Mouse (Mus musculus): ENCODE measurements at regions not wholly inside any gene's neighbourhood (a gene's known extent, or its start where the extent isn't known, plus 50 kb on each side); places are given as distances from the start of the nearest gene placed in this dataset.

- no peaks in the 10 kb centered on the region; the same call in 1 of the 2 replicates for H3K4me1 ChIP-seq (ENCODE audit: control insufficient read depth, insufficient read depth, insufficient read length)
- no peaks in the 10 kb centered on the region for H3K27me3 ChIP-seq (ENCODE audit: control insufficient read depth, insufficient read depth, low read length)
- 37% methylated on average over 10 of the region's 10 CpGs for WGBS
These were observed 72.8 kb upstream of the Srd5a3 start for GRCm38 (mm10) chr5:76067231-76067630.

DNA sequence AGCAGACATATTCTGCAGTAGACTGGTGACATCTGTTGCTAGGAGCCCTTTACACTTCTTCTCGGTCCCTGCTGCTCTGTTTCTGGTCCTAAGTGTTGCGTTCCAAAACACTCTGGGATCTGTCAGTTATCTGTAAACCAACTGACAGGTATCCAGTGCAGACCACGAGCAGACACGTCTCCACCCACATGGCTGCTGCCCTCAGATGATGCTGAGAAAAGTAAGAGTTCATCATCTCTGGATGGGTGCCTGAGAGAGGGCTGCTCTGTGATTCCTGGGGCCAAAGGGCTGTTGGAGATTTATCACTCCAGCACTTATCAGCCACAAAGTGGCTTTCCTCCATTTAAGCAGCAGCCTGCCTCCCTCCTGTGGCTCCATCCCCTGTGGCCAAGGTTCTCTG, 74.3 kb upstream of the Srd5a3 start:
- Histone ChIP-seq H3K4me1 (ENCODE audit: control insufficient read depth, insufficient read depth, insufficient read length) (no peaks in the 10 kb centered on the region; the same call in 1 of the 2 replicates), H3K36me3 (ENCODE audit: control insufficient read depth, insufficient read depth, low read length) (no peaks in the 10 kb centered on the region), H3K27ac (ENCODE audit: insufficient read depth, low read length) (no peak overlapping the region), H3K4me3 (ENCODE audit: extremely low read depth, insufficient read depth, insufficient read length) (no peak overlapping the region), H3K27me3 (ENCODE audit: control insufficient read depth, insufficient read depth, low read length) (no peaks in the 10 kb centered on the region)
- no peak for TF ChIP-seq POLR2A (IDR thresholded peaks at IDR 0.05; ENCODE audit: low read depth, low read length)
- TF ChIP-seq CTCF (IDR thresholded peaks at IDR 0.05; ENCODE audit: extremely low read depth, insufficient read depth, insufficient read length, insufficient replicate concordance), result no peak
- 76% methylated on average over 4 of the region's 4 CpGs for WGBS
- no peak for DNase-seq (ENCODE audit: low read depth in 1 of 2, low spot score in 2 of 2)

More at GRCm38 (mm10) chr5:76067231-76067630, 72.8 kb upstream of the Srd5a3 start:
- Histone ChIP-seq H3K36me3 (ENCODE audit: control insufficient read depth, insufficient read depth, low read length) (no peaks in the 10 kb centered on the region), H3K4me3 (ENCODE audit: extremely low read depth, insufficient read depth, insufficient read length) (no peak overlapping the region), H3K27ac (ENCODE audit: insufficient read depth, low read length) (no peak overlapping the region)
- TF ChIP-seq CTCF (IDR thresholded peaks at IDR 0.05; ENCODE audit: extremely low read depth, insufficient read depth, insufficient read length, insufficient replicate concordance) (no peak), POLR2A (IDR thresholded peaks at IDR 0.05; ENCODE audit: low read depth, low read length) (no peak)
- DNase-seq (ENCODE audit: low read depth in 1 of 2, low spot score in 2 of 2), result no peak

GRCm38 (mm10) chr5:76065227-76065626, 74.8 kb upstream of the Srd5a3 start:
- no peaks in the 10 kb centered on the region for H3K36me3 ChIP-seq (ENCODE audit: control insufficient read depth, insufficient read depth, low read length)
- H3K27me3 ChIP-seq (ENCODE audit: control insufficient read depth, insufficient read depth, low read length), result no peaks in the 10 kb centered on the region
- WGBS, result 87% methylated on average over 6 of the region's 6 CpGs
- no peak for DNase-seq (ENCODE audit: low read depth in 1 of 2, low spot score in 2 of 2)
- H3K4me1 ChIP-seq (ENCODE audit: control insufficient read depth, insufficient read depth, insufficient read length), result no peaks in the 10 kb centered on the region; the same call in 1 of the 2 replicates
- TF ChIP-seq CTCF (IDR thresholded peaks at IDR 0.05; ENCODE audit: extremely low read depth, insufficient read depth, insufficient read length, insufficient replicate concordance), result no peak
- TF ChIP-seq POLR2A (IDR thresholded peaks at IDR 0.05; ENCODE audit: low read depth, low read length), result no peak
- no peak overlapping the region for H3K4me3 ChIP-seq (ENCODE audit: extremely low read depth, insufficient read depth, insufficient read length)
- no peak overlapping the region for H3K27ac ChIP-seq (ENCODE audit: insufficient read depth, low read length)

- WGBS, result 88% methylated on average over 5 of the region's 5 CpGs
- H3K27ac ChIP-seq (ENCODE audit: insufficient read depth, low read length), result no peak overlapping the region
- DNase-seq (ENCODE audit: low read depth in 1 of 2, low spot score in 2 of 2), result no peak
These were observed 75.4 kb upstream of the Srd5a3 start for GRCm38 (mm10) chr5:76064686-76065085.

DNA sequence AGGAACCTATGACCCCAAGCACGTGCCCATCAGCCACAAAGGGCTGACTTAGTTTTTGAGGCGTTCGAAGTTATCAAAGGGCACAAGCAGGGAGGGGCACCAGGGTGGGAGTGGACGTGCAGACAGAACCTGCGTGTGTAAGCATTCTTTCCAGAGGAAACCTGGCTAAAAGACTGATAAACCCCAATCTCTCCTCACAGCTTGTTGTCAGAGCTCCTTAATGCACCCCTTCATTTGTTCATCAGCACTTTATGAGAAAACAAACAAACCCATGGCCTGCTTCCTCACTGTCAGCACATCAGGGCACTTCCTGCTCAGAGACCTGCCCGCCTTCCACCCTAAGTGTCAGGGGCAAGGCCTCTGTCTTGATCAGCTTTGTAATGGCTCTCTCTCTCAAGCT, 76.6 kb upstream of the Srd5a3 start:
- Histone ChIP-seq H3K4me3 (ENCODE audit: extremely low read depth, insufficient read depth, insufficient read length) (no peak overlapping the region), H3K36me3 (ENCODE audit: control insufficient read depth, insufficient read depth, low read length) (no peaks in the 10 kb centered on the region), H3K27ac (ENCODE audit: insufficient read depth, low read length) (no peak overlapping the region), H3K4me1 (ENCODE audit: control insufficient read depth, insufficient read depth, insufficient read length) (no peaks in the 10 kb centered on the region; the same call in 1 of the 2 replicates), H3K27me3 (ENCODE audit: control insufficient read depth, insufficient read depth, low read length) (no peaks in the 10 kb centered on the region)
- DNase-seq (ENCODE audit: low read depth in 1 of 2, low spot score in 2 of 2), result no peak
- no peak for TF ChIP-seq CTCF (IDR thresholded peaks at IDR 0.05; ENCODE audit: extremely low read depth, insufficient read depth, insufficient read length, insufficient replicate concordance)
- no peak for TF ChIP-seq POLR2A (IDR thresholded peaks at IDR 0.05; ENCODE audit: low read depth, low read length)
- 69% methylated on average over 6 of the region's 6 CpGs for WGBS

More at GRCm38 (mm10) chr5:76064686-76065085, 75.4 kb upstream of the Srd5a3 start:
- H3K27me3 ChIP-seq (ENCODE audit: control insufficient read depth, insufficient read depth, low read length), result no peaks in the 10 kb centered on the region
- TF ChIP-seq CTCF (IDR thresholded peaks at IDR 0.05; ENCODE audit: extremely low read depth, insufficient read depth, insufficient read length, insufficient replicate concordance) (no peak), POLR2A (IDR thresholded peaks at IDR 0.05; ENCODE audit: low read depth, low read length) (no peak)
- no peaks in the 10 kb centered on the region; the same call in 1 of the 2 replicates for H3K4me1 ChIP-seq (ENCODE audit: control insufficient read depth, insufficient read depth, insufficient read length)
- no peak overlapping the region for H3K4me3 ChIP-seq (ENCODE audit: extremely low read depth, insufficient read depth, insufficient read length)
- no peaks in the 10 kb centered on the region for H3K36me3 ChIP-seq (ENCODE audit: control insufficient read depth, insufficient read depth, low read length)

DNA sequence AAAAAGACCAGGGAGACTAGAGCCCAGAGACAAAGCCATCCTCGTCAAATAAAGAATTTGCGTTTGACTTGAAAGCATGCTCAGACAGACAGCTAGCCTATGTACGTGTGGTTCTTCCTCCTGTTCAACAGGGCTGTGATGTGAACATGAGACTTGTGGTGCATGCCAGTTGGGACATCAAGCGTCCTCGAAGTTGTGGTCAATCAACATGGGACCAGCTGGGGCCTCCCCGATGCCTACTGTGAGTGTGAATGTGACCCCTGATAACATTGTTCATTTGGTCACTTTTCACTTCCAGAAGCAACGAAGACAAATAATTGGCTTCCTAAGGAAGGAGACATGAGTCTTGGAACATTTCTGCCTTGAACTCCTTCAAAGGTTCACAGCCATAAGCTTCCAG, 79.8 kb upstream of the Kdr start:
- no peak overlapping the region for H3K4me3 ChIP-seq (ENCODE audit: extremely low read depth, insufficient read depth, insufficient read length)
- 87% methylated on average over 7 of the region's 7 CpGs for WGBS
- TF ChIP-seq CTCF (IDR thresholded peaks at IDR 0.05; ENCODE audit: extremely low read depth, insufficient read depth, insufficient read length, insufficient replicate concordance) (no peak), POLR2A (IDR thresholded peaks at IDR 0.05; ENCODE audit: low read depth, low read length) (no peak)
- H3K4me1 ChIP-seq (ENCODE audit: control insufficient read depth, insufficient read depth, insufficient read length), result no peaks in the 10 kb centered on the region
- H3K36me3 ChIP-seq (ENCODE audit: control insufficient read depth, insufficient read depth, low read length), result no peaks in the 10 kb centered on the region
- no peaks in the 10 kb centered on the region for H3K27me3 ChIP-seq (ENCODE audit: control insufficient read depth, insufficient read depth, low read length)
- no peak for DNase-seq (ENCODE audit: low read depth in 1 of 2, low spot score in 2 of 2)
- H3K27ac ChIP-seq (ENCODE audit: insufficient read depth, low read length), result no peak overlapping the region

GRCm38 (mm10) chr5:76055849-76056248, 77.6 kb upstream of the Kdr start:
- no peak overlapping the region for H3K27ac ChIP-seq (ENCODE audit: insufficient read depth, low read length)
- H3K4me1 ChIP-seq (ENCODE audit: control insufficient read depth, insufficient read depth, insufficient read length), result no peaks in the 10 kb centered on the region
- DNase-seq (ENCODE audit: low read depth in 1 of 2, low spot score in 2 of 2), result no peak
- H3K27me3 ChIP-seq (ENCODE audit: control insufficient read depth, insufficient read depth, low read length), result no peaks in the 10 kb centered on the region
- H3K4me3 ChIP-seq (ENCODE audit: extremely low read depth, insufficient read depth, insufficient read length), result no peak overlapping the region
- no peak for TF ChIP-seq POLR2A (IDR thresholded peaks at IDR 0.05; ENCODE audit: low read depth, low read length)
- TF ChIP-seq CTCF (IDR thresholded peaks at IDR 0.05; ENCODE audit: extremely low read depth, insufficient read depth, insufficient read length, insufficient replicate concordance), result no peak
- WGBS, result 89% methylated on average over 2 of the region's 2 CpGs
- no peaks in the 10 kb centered on the region for H3K36me3 ChIP-seq (ENCODE audit: control insufficient read depth, insufficient read depth, low read length)

Data from spleen, adult 2 months (tissue).